Mouse (Mus musculus) c-Kit-positive CD71-negative TER-119-negative erythroid progenitor cells, embryonic 14.5 days (primary cell): ENCODE measurements around the gene Wapl.

Source experiments
- DNase-seq: peaks from one replicate; pipeline ENCODE4 v3.0.0-alpha.2; 2013; ENCODE audit warnings: low read depth

Gene Wapl

GRCm38 (mm10) chr14:34673395-34674228 lies at the start of gene Wapl:
Gene Wapl, plus strand, starts transcription at chr14:34673928.
- peak; percentile 86 for DNase-seq

- DNase-seq = no peak
Measured at GRCm38 (mm10) chr14:34626824-34627223, 46.9 kb upstream of the Wapl start.

- no peak for DNase-seq
Measured at GRCm38 (mm10) chr14:34632722-34633448, 40.8 kb upstream of the Wapl start.

GRCm38 (mm10) chr14:34635192-34635591 lies 38.5 kb upstream of the Wapl start:
- DNase-seq = no peak

GRCm38 (mm10) chr14:34635721-34636120 lies 38.0 kb upstream of the Wapl start:
- no peak for DNase-seq

- no peak for DNase-seq
Measured at GRCm38 (mm10) chr14:34644140-34644539, 29.6 kb upstream of the Wapl start.

GRCm38 (mm10) chr14:34647870-34648475 lies 25.8 kb upstream of the Wapl start:
- DNase-seq = no peak

- DNase-seq = no peak
Measured at GRCm38 (mm10) chr14:34657131-34657530, 16.6 kb upstream of the Wapl start.

- DNase-seq = peak; percentile 51
Measured at GRCm38 (mm10) chr14:34660351-34660787, 13.4 kb upstream of the Wapl start.

- DNase-seq = peak; percentile 30
Measured at GRCm38 (mm10) chr14:34660788-34661591, 12.7 kb upstream of the Wapl start.

- DNase-seq = peak; percentile 23
Measured at GRCm38 (mm10) chr14:34661621-34662477, 11.9 kb upstream of the Wapl start.

- DNase-seq = no peak
Measured at GRCm38 (mm10) chr14:34662478-34662826, 11.3 kb upstream of the Wapl start.

GRCm38 (mm10) chr14:34663381-34663780 lies 10.3 kb upstream of the Wapl start:
- no peak for DNase-seq

- DNase-seq = no peak
Measured at GRCm38 (mm10) chr14:34669082-34669481, 4.6 kb upstream of the Wapl start.

- DNase-seq = no peak
Measured at GRCm38 (mm10) chr14:34670256-34670655, 3.5 kb upstream of the Wapl start.

GRCm38 (mm10) chr14:34674229-34674791 lies 582 bp downstream of the Wapl start:
- peak; percentile 18 for DNase-seq

GRCm38 (mm10) chr14:34674932-34675331 lies 1.2 kb downstream of the Wapl start:
- peak; percentile 10 for DNase-seq

- no peak for DNase-seq
Measured at GRCm38 (mm10) chr14:34675347-34675865, 1.7 kb downstream of the Wapl start.

GRCm38 (mm10) chr14:34680815-34681214 lies 7.1 kb downstream of the Wapl start:
- no peak for DNase-seq

- no peak for DNase-seq
Measured at GRCm38 (mm10) chr14:34684989-34685388, 11.3 kb downstream of the Wapl start.
